ENCODE assay signal across 10 mouse cellular contexts in genomic region chr5:29842444-29843166, GRCm38 (mm10).
DNase-seq lines count a peak whose midpoint lies in the region; ATAC-seq lines count a peak whose summit lies in the region.
"Had no signal": no experiment of that assay in that cellular context is flagged by ENCODE, and none has a peak within 500 bp of the region (broad histone marks: within the 10 kb centered on the region; RNA-seq: fewer than 3 reads in every experiment).

No protein-coding gene starts in this region.

- no peak overlapping the region for H3K4me3 ChIP-seq in liver, embryonic 12.5 days

- 39% methylated on average over 3 of the region's 3 CpGs for WGBS in liver, embryonic 12.5 days (ENCODE audit: insufficient replicate concordance)

- no peak for ATAC-seq in liver, embryonic 12.5 days

- no peaks in the 10 kb centered on the region for H3K27me3 ChIP-seq in liver, embryonic 12.5 days (replicated peaks)

- H3K36me3 ChIP-seq in liver, embryonic 12.5 days, result no peaks in the 10 kb centered on the region

- H3K9ac ChIP-seq in liver, embryonic 12.5 days, result no peak overlapping the region

- H3K4me1 ChIP-seq in liver, embryonic 12.5 days, result 0 out of 2 replicates have a peak, but pooled peaks cover 6% of the 10 kb centered on the region

- no peak overlapping the region for H3K4me2 ChIP-seq in liver, embryonic 12.5 days
- H3K4me2 ChIP-seq: liver, embryonic 11.5 days had no signal

- H3K27ac ChIP-seq in liver, embryonic 12.5 days, result no peak overlapping the region

- H3K9me3 ChIP-seq in liver, embryonic 12.5 days (replicated peaks), result no peaks in the 10 kb centered on the region

- DNase-seq in kidney, adult 9 months, result peak; percentile 56
- no peak for DNase-seq in kidney, adult 18-20 months
- DNase-seq in Muller cell, postnatal 12 days (ENCODE audit: inconsistent ontology term), result peak; percentile 93
- peak; percentile 31 to 34 for DNase-seq in gastrocnemius, adult 8-10 months (ENCODE audit: low spot score in 2 of 2)
- DNase-seq in heart, postnatal 36 days, result peak; percentile 20 to 27
- DNase-seq in frontal cortex, postnatal 25 days (ENCODE audit: low spot score in 2 of 2), result no peak
- DNase-seq in yolk sac, embryonic 10.5 days (ENCODE audit: low spot score), result no peak
- DNase-seq: cerebellum, postnatal 14 days had no signal

- intact Hi-C loops in heart, postnatal 36 days (cut with DNase I), result no loop called here

Comparison
In these comparisons a context has a peak if more than half of its experiments do, and no peak if none do; other contexts are left out.
1. DNase-seq: peak in kidney, adult 9 months (single experiment), Muller cell, postnatal 12 days (single experiment), gastrocnemius, adult 8-10 months (2 of 2) and heart, postnatal 36 days (2 of 2); none in kidney, adult 18-20 months (single experiment), frontal cortex, postnatal 25 days (0 of 2) and yolk sac, embryonic 10.5 days (single experiment).